Mouse (Mus musculus) cortical plate, adult 2 months (tissue): ENCODE measurements around the gene Ccdc175. TPM values are rescaled to one million over a fixed set of nuclear protein-coding genes. Genes with fewer than 3 reads are reported as not detected.

Source experiments
- H3K27ac ChIP-seq: fragments of 200-500 bp; 2 replicates; pipeline ENCODE4 v1.5.1; 2012; ENCODE audit warnings: low read length, control low read depth, inconsistent platforms; ENCODE audit not compliant: insufficient read depth
- H3K4me1 ChIP-seq: fragments of 200-500 bp; 2 replicates; pipeline ENCODE4 v1.6.1; 2011; ENCODE audit warnings: low read length; ENCODE audit not compliant: control insufficient read depth, insufficient read depth
- H3K4me3 ChIP-seq: fragments of 200-500 bp; 2 replicates; pipeline ENCODE4 v1.5.1; 2011; ENCODE audit warnings: mild to moderate bottlenecking, low read length, control low read depth; ENCODE audit not compliant: insufficient read depth
- CTCF ChIP-seq: fragments of 200-500 bp; IDR thresholded peaks from 2 replicates; pipeline ENCODE4 v1.5.1; 2011; ENCODE audit warnings: mild to moderate bottlenecking, control low read depth, low read length; ENCODE audit not compliant: insufficient read depth; ENCODE audit errors: extremely low read depth
- POLR2A ChIP-seq: fragments of 200-500 bp; IDR thresholded peaks from 2 replicates; pipeline ENCODE4 v1.6.1; 2011; ENCODE audit warnings: mild to moderate bottlenecking, low read length, control low read depth; ENCODE audit not compliant: insufficient read depth; ENCODE audit errors: extremely low read depth
- polyA plus RNA-seq: library from polyadenylated mRNA; depleted of rRNA; stranded (reverse); fragments of >200 nt; gene quantifications from 2 replicates; pipeline ENCODE4 v1.2.3, GENCODE M21; 2012

Gene Ccdc175
- polyA plus RNA-seq, 1 experiment = not detected

DNA sequence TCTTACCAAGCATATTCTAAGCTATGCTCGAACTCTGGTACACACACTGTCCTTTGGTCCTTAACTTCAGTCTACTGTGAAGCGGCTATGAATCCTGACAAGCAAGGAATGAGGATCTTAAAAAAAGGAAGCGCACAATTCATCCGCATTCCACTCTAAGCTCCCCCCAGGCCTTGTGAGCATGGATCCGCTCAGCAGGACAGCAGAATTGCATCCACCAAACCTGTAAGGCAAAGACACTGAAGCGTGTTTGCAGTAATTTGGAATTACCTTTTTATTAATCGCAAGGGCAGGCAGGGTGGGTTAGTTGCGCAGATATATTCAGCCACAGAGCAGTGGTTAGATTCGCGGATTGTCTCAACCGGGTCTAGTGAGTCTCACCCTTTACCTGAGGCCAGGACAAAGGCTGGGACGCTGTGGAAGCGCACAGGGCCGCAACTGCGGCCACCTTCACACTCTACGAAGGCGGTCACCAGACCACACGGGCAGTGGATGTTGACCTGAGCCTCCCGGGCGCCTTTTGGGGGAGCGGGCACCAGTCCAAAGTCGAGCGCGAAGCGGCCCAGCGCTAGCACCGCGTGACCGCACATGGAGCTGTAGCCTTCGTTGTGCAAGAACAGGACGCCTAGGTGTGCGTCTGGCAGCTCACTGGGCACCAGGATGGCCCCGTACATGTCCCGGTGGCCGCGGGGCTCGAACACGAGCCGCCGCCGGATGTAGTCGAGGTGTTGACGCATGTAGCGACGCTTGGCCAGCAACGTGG lies 100.4 kb downstream of the Ccdc175 start:
- Histone ChIP-seq H3K4me1 (peaks cover 4% of the 10 kb centered on the region; the same call in 1 of the 2 replicates), H3K27ac (peak overlapping the region; percentile 66), H3K4me3 (peak overlapping the region; percentile 64)
- TF ChIP-seq POLR2A (no peak), CTCF (no peak)

GRCm38 (mm10) chr12:72083265-72083664 lies 101.6 kb downstream of the Ccdc175 start:
- Histone ChIP-seq H3K4me3 (no peak overlapping the region), H3K4me1 (peaks cover 4% of the 10 kb centered on the region; the same call in 1 of the 2 replicates), H3K27ac (no peak overlapping the region)
- TF ChIP-seq POLR2A (no peak), CTCF (no peak)

DNA sequence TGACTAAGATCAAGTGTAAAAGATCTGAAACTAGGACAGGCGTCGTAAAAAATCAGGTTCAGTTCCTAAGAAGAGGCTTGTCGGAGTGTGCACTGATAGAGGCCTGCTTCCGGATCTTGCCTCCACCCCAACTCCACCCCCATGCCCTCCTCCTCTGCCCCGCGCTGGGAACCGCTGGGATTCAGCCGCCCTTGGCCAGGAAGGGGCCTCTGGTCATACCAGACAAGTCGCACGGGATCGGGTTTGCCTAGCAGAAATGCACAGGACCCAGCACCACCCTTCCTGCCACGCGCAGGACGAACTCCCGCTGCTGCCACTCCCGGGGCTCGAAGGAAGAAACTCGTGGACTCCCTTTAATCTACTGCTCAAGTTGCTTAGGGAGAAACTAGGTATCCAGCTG lies 102.5 kb downstream of the Ccdc175 start:
- H3K4me1 ChIP-seq = peaks cover 2% of the 10 kb centered on the region; the same call in 1 of the 2 replicates
- no peak overlapping the region for H3K27ac ChIP-seq
- no peak overlapping the region for H3K4me3 ChIP-seq
- TF ChIP-seq POLR2A = no peak
- TF ChIP-seq CTCF = no peak

DNA sequence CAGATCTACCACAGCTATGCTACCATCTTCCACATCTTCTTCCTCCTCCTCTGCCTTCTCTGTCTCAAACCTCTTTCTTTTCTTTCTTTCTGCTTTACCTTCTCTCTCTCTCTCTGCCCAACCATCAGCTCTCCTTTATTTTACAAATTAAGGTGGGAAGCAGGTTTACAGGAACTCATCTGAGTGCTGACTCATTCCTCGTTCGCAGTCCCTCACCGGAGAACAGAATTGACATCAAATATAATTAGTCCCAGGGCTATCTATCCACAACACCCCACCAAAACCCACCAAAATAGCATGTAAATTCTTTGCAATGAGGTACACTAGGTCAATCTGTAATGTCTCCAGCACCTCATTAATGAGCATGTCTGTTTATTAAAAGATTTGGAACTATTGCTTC lies 102.9 kb downstream of the Ccdc175 start:
- TF ChIP-seq POLR2A = no peak
- no peak for TF ChIP-seq CTCF
- H3K4me3 ChIP-seq = no peak overlapping the region
- no peak overlapping the region for H3K27ac ChIP-seq
- H3K4me1 ChIP-seq = peaks cover 2% of the 10 kb centered on the region; the same call in 1 of the 2 replicates

GRCm38 (mm10) chr12:72078248-72078647 lies 106.6 kb downstream of the Ccdc175 start:
- TF ChIP-seq CTCF (no peak), POLR2A (no peak)
- Histone ChIP-seq H3K4me1 (no peaks in the 10 kb centered on the region), H3K4me3 (no peak overlapping the region), H3K27ac (no peak overlapping the region)

DNA sequence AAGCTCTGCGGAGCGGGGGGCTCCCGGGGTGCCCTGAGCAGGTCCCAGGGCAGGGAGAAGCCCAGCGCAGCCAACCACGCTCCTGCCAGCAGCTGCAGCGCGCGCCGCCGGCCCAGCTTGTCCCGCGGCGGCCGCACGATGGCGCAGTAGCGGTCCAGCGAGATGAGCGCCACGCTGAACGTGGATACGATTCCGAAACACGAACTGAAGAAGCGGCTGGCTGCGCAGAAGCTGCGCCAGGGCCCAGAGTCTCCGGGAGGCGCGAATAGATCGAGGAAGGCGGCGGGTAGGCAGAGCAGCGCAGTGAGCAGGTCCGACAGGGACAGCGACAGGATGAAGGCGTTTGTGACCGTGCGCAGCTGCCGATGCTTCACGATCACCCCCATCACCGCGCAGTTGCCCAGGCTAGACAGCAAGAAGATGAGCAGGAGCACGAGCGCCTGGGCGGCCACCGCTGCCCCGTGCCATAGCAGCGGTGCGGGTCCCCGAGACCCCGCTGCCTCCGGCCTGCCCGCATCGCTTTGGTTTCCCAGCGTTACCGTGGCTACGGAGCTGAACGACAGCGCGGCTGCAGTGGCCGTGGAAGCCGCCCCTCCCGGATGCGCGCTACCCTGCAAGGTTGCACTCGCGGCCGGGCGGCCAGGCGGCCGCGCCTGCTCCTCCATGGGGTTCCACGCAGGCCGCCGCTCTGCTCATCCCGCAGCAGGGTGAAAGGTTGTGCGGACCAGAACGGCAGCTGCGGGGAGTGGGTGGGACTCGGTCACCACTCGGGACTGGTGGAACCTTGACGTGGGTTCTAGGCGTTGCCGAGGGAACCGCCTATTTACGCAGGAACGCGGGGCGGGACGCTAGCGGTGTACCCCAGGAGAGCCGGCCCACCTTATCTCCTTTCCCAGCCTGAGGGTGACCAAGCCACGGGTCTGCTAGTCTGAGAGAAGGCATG lies 114.2 kb downstream of the Ccdc175 start, which contains the start of gene Gpr135:
Gene Gpr135, minus strand, starts transcription at position 799 of the 943 bp plus-strand sequence.
- H3K27ac ChIP-seq = peak within 1 kb of the TSS; percentile 93
- H3K4me1 ChIP-seq = no peaks in the 10 kb centered on the region; the same call in 1 of the 2 replicates
- TF ChIP-seq CTCF (peak; percentile 50), POLR2A (peak; percentile 64)
- H3K4me3 ChIP-seq = peak within 1 kb of the TSS; percentile 85

- H3K27ac ChIP-seq = peak overlapping the region; percentile 54
- no peaks in the 10 kb centered on the region; the same call in 1 of the 2 replicates for H3K4me1 ChIP-seq
- TF ChIP-seq CTCF = no peak
- no peak; the same call in 1 of the 2 replicates for TF ChIP-seq POLR2A
- H3K4me3 ChIP-seq = peak overlapping the region; percentile 85
Observed at GRCm38 (mm10) chr12:72069626-72070326, 115.1 kb downstream of the Ccdc175 start.

GRCm38 (mm10) chr12:72057780-72058179 lies 127.0 kb downstream of the Ccdc175 start:
- Histone ChIP-seq H3K27ac (no peak overlapping the region), H3K4me1 (no peaks in the 10 kb centered on the region), H3K4me3 (no peak overlapping the region)
- TF ChIP-seq CTCF (no peak), POLR2A (no peak)

DNA sequence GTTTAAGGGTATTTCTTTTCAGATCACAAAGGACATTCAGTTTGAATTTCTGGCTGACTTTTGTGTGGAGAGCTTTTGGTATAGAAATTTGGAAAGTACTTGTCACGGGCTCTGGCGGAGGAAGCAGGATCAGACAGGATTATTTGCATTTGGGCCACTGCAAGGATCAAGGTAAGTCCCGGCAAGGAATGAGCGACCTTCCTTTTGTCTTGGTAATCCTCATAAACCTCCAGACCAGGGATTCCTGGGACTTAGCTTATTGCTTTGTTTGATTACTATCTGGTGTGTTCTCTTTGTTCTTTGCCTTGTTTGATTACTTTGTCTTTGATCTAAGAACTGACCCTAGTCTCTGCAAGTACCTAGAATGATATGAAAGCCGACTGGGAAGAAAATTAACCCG lies 131.0 kb downstream of the Ccdc175 start:
- H3K4me1 ChIP-seq = no peaks in the 10 kb centered on the region
- no peak for TF ChIP-seq CTCF
- TF ChIP-seq POLR2A = no peak
- no peak overlapping the region for H3K4me3 ChIP-seq
- H3K27ac ChIP-seq = no peak overlapping the region

- H3K27ac ChIP-seq = no peak overlapping the region
- TF ChIP-seq POLR2A (no peak), CTCF (peak; percentile 48; the same call in 1 of the 2 replicates)
- no peaks in the 10 kb centered on the region for H3K4me1 ChIP-seq
- no peak overlapping the region for H3K4me3 ChIP-seq
Observed at GRCm38 (mm10) chr12:72053303-72053702, 131.5 kb downstream of the Ccdc175 start.
